Mouse (Mus musculus) forebrain, embryonic 12.5 days (tissue): Measurements from ENCODE around the gene Kcnk2. TPM values are rescaled to one million over a fixed set of nuclear protein-coding genes. Genes with fewer than 3 reads are reported as not detected.

ENCODE experiments used
- ATAC-seq: fragments of 200-750 bp; cut with Nextera tagmentation; 2 replicates; pipeline ENCODE4 v1.8.0; 2017; ENCODE audit warnings: moderate TSS enrichment; ENCODE audit not compliant: low FRiP score
- H3K27ac ChIP-seq: fragments of 300-500 bp; sonication (generic); 2 replicates; pipeline ENCODE4 v1.5.1; 2016; ENCODE audit warnings: mild to moderate bottlenecking
- H3K27me3 ChIP-seq: fragments of 300-500 bp; sonication (generic); 2 replicates; pipeline ENCODE4 v1.6.1; 2016; ENCODE audit warnings: mild to moderate bottlenecking
- H3K36me3 ChIP-seq: fragments of 300-500 bp; sonication (generic); replicated peaks from 2 replicates; pipeline ENCODE4 v1.6.1; 2016; ENCODE audit warnings: mild to moderate bottlenecking
- H3K4me1 ChIP-seq: fragments of 300-500 bp; sonication (generic); 2 replicates; pipeline ENCODE4 v1.6.1; 2016
- H3K4me2 ChIP-seq: fragments of 300-500 bp; sonication (generic); 2 replicates; pipeline ENCODE4 v1.6.1; 2016; ENCODE audit warnings: mild to moderate bottlenecking, moderate library complexity
- H3K4me3 ChIP-seq: fragments of 300-500 bp; sonication (generic); replicated peaks from 2 replicates; pipeline ENCODE4 v1.5.1; 2016; ENCODE audit warnings: mild to moderate bottlenecking
- H3K9ac ChIP-seq: fragments of 300-500 bp; sonication (generic); 2 replicates; pipeline ENCODE4 v1.6.1; 2016; ENCODE audit warnings: mild to moderate bottlenecking
- H3K9me3 ChIP-seq: fragments of 300-500 bp; sonication (generic); 2 replicates; pipeline ENCODE4 v1.6.1; 2016
- WGBS: fragments of 180-500 bp; shearing (Covaris S2); methylation state at CpG from one replicate; pipeline ENCODE4 v1.1.7; 2016; 5-methylcytosine and 5-hydroxymethylcytosine counted together
- polyA plus RNA-seq: library from polyadenylated mRNA; unstranded; fragments of >200 nt; fragmentation: Nextera tagmentation; extraction: Ambion mirVana; gene quantifications from 2 replicates; pipeline ENCODE4 v1.2.1, GENCODE M21; 2016

Kcnk2 gene
- polyA plus RNA-seq, 1 experiment from 2014 or later, result 10.8 TPM

- Histone ChIP-seq H3K4me3 (no peak overlapping the region), H3K4me1 (peaks cover 16% of the 10 kb centered on the region), H3K27ac (no peak overlapping the region), H3K4me2 (peak overlapping the region; percentile 91), H3K9ac (no peak overlapping the region), H3K36me3 (peaks cover 6% of the 10 kb centered on the region; the same call in 1 of the 2 replicates), H3K9me3 (no peaks in the 10 kb centered on the region), H3K27me3 (peaks cover 15% of the 10 kb centered on the region; the same call in 1 of the 2 replicates)
- 57% methylated on average over 4 of the region's 4 CpGs for WGBS
- no peak for ATAC-seq
Observed at GRCm38 (mm10) chr1:189341381-189341917, 60.6 kb downstream of the Kcnk2 start.

GRCm38 (mm10) chr1:189315896-189316295 lies 86.2 kb downstream of the Kcnk2 start:
- Histone ChIP-seq H3K4me3 (no peak overlapping the region), H3K27ac (no peak overlapping the region), H3K4me1 (no peaks in the 10 kb centered on the region), H3K36me3 (no peaks in the 10 kb centered on the region), H3K27me3 (no peaks in the 10 kb centered on the region), H3K9me3 (no peaks in the 10 kb centered on the region), H3K9ac (no peak overlapping the region), H3K4me2 (no peak overlapping the region)
- no peak for ATAC-seq
- 54% methylated on average over 2 of the region's 2 CpGs for WGBS

GRCm38 (mm10) chr1:189314495-189314894 lies 87.6 kb downstream of the Kcnk2 start:
- Histone ChIP-seq H3K9ac (no peak overlapping the region), H3K4me2 (no peak overlapping the region), H3K27ac (no peak overlapping the region), H3K4me3 (no peak overlapping the region), H3K9me3 (no peaks in the 10 kb centered on the region), H3K4me1 (0 out of 2 replicates have a peak, but pooled peaks cover 4% of the 10 kb centered on the region), H3K36me3 (no peaks in the 10 kb centered on the region), H3K27me3 (no peaks in the 10 kb centered on the region)
- WGBS, result 74% methylated on average over 6 of the region's 6 CpGs
- no peak for ATAC-seq

DNA sequence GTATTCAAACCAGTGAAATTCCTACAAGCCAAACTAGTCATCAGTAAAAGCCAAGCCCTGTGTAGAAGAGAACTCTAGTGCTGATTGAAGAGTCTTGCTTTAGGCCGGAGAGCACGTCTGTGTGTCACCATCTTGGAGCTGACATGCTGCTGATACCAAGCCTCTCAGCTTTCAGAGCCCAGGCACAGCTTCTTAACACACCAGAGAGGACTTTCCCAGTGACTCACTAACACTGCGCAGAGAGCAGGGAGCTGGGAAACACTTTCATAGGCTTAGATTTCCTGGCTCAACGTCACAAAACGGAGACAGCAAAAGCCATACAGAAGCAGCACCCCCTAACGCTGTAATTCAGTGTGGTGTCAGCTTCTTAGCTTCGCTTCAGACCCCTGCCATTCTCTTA lies 88.3 kb downstream of the Kcnk2 start:
- 78% methylated on average over 7 of the region's 7 CpGs for WGBS
- H3K4me3 ChIP-seq, result no peak overlapping the region

GRCm38 (mm10) chr1:189310145-189310544 lies 91.9 kb downstream of the Kcnk2 start:
- Histone ChIP-seq H3K9ac (no peak overlapping the region), H3K4me3 (no peak overlapping the region), H3K36me3 (no peaks in the 10 kb centered on the region), H3K27ac (no peak overlapping the region), H3K4me2 (no peak overlapping the region), H3K9me3 (no peaks in the 10 kb centered on the region), H3K27me3 (no peaks in the 10 kb centered on the region), H3K4me1 (peaks cover 6% of the 10 kb centered on the region; the same call in 1 of the 2 replicates)
- WGBS, result 73% methylated on average over 2 of the region's 2 CpGs
- no peak for ATAC-seq

More for the DNA sequence above, 88.3 kb downstream of the Kcnk2 start:
- Histone ChIP-seq H3K9me3 (no peaks in the 10 kb centered on the region), H3K9ac (no peak overlapping the region), H3K4me1 (0 out of 2 replicates have a peak, but pooled peaks cover 4% of the 10 kb centered on the region), H3K27ac (no peak overlapping the region), H3K27me3 (no peaks in the 10 kb centered on the region), H3K36me3 (no peaks in the 10 kb centered on the region), H3K4me2 (no peak overlapping the region)
- ATAC-seq, result no peak

- H3K9me3 ChIP-seq, result no peaks in the 10 kb centered on the region
- ATAC-seq, result 0 out of 2 replicates have a peak, but pooled peaks have one; percentile 44
- H3K4me3 ChIP-seq, result no peak overlapping the region
- WGBS, result 68% methylated on average over 8 of the region's 8 CpGs
- H3K9ac ChIP-seq, result no peak overlapping the region
- H3K27ac ChIP-seq, result no peak overlapping the region
- no peak overlapping the region for H3K4me2 ChIP-seq
- peaks cover 4% of the 10 kb centered on the region; the same call in 1 of the 2 replicates for H3K4me1 ChIP-seq
- H3K36me3 ChIP-seq, result no peaks in the 10 kb centered on the region
- no peaks in the 10 kb centered on the region for H3K27me3 ChIP-seq
Observed at GRCm38 (mm10) chr1:189304988-189305522, 97.0 kb downstream of the Kcnk2 start.

- H3K9me3 ChIP-seq, result no peaks in the 10 kb centered on the region
- no peak overlapping the region for H3K4me3 ChIP-seq
- peaks cover 3% of the 10 kb centered on the region; the same call in 1 of the 2 replicates for H3K4me1 ChIP-seq
- no peak for ATAC-seq
- no peak overlapping the region for H3K9ac ChIP-seq
- H3K27me3 ChIP-seq, result no peaks in the 10 kb centered on the region
- WGBS, result 86% methylated on average over 3 of the region's 3 CpGs
- H3K4me2 ChIP-seq, result no peak overlapping the region
- H3K27ac ChIP-seq, result no peak overlapping the region
- no peaks in the 10 kb centered on the region for H3K36me3 ChIP-seq
Observed at GRCm38 (mm10) chr1:189303001-189303400, 99.1 kb downstream of the Kcnk2 start.

DNA sequence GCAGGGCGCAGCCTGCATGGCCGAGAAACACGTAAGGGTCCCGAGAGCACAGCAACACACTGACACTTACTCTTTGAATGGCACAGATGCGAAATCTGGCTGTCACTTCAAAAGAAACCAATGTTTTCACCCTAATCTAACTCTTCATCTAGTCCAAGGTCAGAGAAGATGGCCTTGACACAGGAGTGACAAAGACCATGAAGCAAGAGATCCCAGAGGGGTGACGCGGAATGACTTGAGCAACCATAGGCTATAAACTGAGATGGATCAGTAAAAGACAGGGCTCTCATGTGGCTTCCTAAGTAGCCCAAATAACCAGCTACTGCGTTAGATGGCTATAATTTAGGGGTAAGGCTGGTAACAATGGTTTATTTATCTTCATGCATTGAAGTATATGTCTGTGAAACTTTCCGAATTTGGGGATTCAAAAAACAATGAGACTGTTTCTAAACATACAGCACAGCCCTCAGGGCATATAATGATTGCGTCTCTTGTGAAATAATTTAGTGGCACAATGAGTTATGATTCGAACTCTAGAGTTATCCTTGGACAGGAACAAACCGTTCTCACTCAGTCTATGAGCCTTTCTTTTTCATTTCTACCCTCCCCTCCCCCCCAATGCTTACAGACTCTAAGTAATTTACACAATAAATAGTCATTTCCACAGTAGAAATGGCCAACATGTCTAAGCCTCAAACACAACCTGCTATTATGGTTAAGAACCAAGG lies 108.2 kb downstream of the Kcnk2 start:
- ATAC-seq, result no peak
- Histone ChIP-seq H3K27ac (no peak overlapping the region), H3K9ac (no peak overlapping the region), H3K27me3 (no peaks in the 10 kb centered on the region), H3K36me3 (no peaks in the 10 kb centered on the region), H3K9me3 (no peaks in the 10 kb centered on the region), H3K4me3 (no peak overlapping the region), H3K4me2 (no peak overlapping the region), H3K4me1 (no peaks in the 10 kb centered on the region; the same call in 1 of the 2 replicates)
- 92% methylated on average over 12 of the region's 12 CpGs for WGBS

DNA sequence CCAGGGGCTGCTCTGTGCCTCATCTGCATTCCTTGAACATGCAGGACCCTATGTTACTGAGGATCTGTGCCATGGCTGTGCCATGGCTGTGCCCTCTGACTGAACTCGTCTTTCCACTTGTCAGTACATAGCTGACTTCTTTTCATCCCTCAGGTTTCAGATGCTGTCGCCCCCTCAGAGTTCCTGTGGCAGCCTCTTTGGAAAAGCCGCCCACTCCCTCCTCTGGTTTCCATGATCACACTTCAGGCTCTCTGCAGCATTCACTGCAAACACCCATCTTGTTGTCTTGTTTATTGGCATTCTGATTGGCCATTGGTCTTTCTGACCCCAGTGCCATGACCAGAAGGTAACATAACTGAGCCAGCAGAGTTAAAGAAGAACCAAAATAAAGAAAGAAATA lies 111.2 kb downstream of the Kcnk2 start:
- ATAC-seq, result no peak
- Histone ChIP-seq H3K4me3 (no peak overlapping the region), H3K27me3 (no peaks in the 10 kb centered on the region), H3K9ac (no peak overlapping the region), H3K27ac (no peak overlapping the region), H3K4me2 (no peak overlapping the region), H3K9me3 (no peaks in the 10 kb centered on the region), H3K36me3 (no peaks in the 10 kb centered on the region), H3K4me1 (no peaks in the 10 kb centered on the region; the same call in 1 of the 2 replicates)
- WGBS, result 76% methylated on average over 3 of the region's 3 CpGs

- Histone ChIP-seq H3K27ac (no peak overlapping the region), H3K4me3 (no peak overlapping the region), H3K4me2 (no peak overlapping the region), H3K4me1 (no peaks in the 10 kb centered on the region; the same call in 1 of the 2 replicates), H3K9me3 (no peaks in the 10 kb centered on the region), H3K9ac (no peak overlapping the region), H3K36me3 (no peaks in the 10 kb centered on the region), H3K27me3 (no peaks in the 10 kb centered on the region)
- ATAC-seq, result no peak
- WGBS, result 91% methylated on average over 8 of the region's 8 CpGs
Observed at GRCm38 (mm10) chr1:189288948-189289347, 113.1 kb downstream of the Kcnk2 start.

DNA sequence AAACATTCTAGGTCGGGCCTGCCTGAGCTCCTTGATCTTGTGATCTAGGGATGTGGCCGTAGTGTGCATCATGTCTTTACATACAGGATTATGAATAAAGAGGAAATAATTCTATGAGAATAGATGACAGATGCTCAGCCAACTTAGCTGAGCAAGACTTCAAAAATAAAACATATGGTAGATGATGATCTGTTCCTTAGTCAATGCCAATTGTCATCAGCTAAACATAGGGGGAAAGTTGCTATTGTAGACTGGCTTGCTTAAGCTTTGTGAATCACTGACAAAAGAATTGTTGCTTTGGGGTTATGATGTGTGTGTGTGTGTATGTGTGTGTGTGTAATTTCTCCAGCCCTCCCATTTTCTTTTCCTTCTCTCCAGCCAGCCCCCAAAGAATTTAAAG lies 129.8 kb downstream of the Kcnk2 start:
- H3K4me2 ChIP-seq, result no peak overlapping the region
- H3K36me3 ChIP-seq, result no peaks in the 10 kb centered on the region
- ATAC-seq, result no peak
- H3K9me3 ChIP-seq, result no peaks in the 10 kb centered on the region
- no peak overlapping the region for H3K27ac ChIP-seq
- H3K9ac ChIP-seq, result no peak overlapping the region
- no peaks in the 10 kb centered on the region for H3K27me3 ChIP-seq
- H3K4me1 ChIP-seq, result no peaks in the 10 kb centered on the region
- WGBS, result 84% methylated on average over 2 of the region's 2 CpGs
- no peak overlapping the region for H3K4me3 ChIP-seq

DNA sequence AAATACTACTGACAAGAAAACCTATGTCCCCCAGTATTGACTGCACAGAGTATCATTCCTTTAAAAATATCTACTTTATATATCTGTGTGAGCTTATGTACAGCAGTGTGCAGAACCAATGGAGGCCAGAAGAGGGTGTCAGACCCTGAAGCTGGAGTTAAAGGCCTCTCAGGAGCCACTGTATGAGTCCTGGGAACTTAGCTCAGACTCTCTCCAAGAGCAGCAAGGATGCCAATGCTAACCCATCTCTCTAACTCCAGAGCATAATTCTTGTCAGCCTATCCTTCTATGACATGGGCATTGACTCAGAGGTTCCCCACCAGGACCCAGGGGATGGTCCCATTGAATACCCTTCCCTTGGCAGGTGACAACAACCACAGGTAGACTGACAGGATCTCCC lies 148.4 kb downstream of the Kcnk2 start:
- no peak overlapping the region for H3K9ac ChIP-seq
- H3K9me3 ChIP-seq, result no peaks in the 10 kb centered on the region
- no peak overlapping the region for H3K4me2 ChIP-seq
- no peaks in the 10 kb centered on the region for H3K27me3 ChIP-seq
- no peak overlapping the region for H3K4me3 ChIP-seq
- ATAC-seq, result no peak
- no peaks in the 10 kb centered on the region for H3K4me1 ChIP-seq
- H3K36me3 ChIP-seq, result no peaks in the 10 kb centered on the region; the same call in 1 of the 2 replicates
- H3K27ac ChIP-seq, result no peak overlapping the region
